Mouse (Mus musculus) forebrain, postnatal 0 days (tissue): Measurements from ENCODE around the gene Bbs12. TPM values are rescaled to one million over a fixed set of nuclear protein-coding genes. Genes with fewer than 3 reads are reported as not detected.

ENCODE experiments used
- ATAC-seq: fragments of 200-750 bp; cut with Nextera tagmentation; 2 replicates; pipeline ENCODE4 v1.8.0; 2017; ENCODE audit warnings: mild to moderate bottlenecking, moderate library complexity
- DNase-seq: peaks from one replicate; pipeline ENCODE4 v3.0.0-alpha.2; 2015
- H3K27ac ChIP-seq: fragments of 300-500 bp; sonication (generic); 2 replicates; pipeline ENCODE4 v1.5.1; 2014; ENCODE audit warnings: low read depth, mild to moderate bottlenecking, antibody characterized with exemption, low read length, moderate library complexity, mixed read lengths
- H3K27me3 ChIP-seq: fragments of 300-500 bp; sonication (generic); 2 replicates; pipeline ENCODE4 v1.6.1; 2014; ENCODE audit warnings: mild to moderate bottlenecking, low read length, mixed read lengths; ENCODE audit not compliant: insufficient read depth
- H3K36me3 ChIP-seq: fragments of 300-500 bp; sonication (generic); 2 replicates; pipeline ENCODE4 v1.6.1; 2014; ENCODE audit warnings: mild to moderate bottlenecking, moderate library complexity; ENCODE audit not compliant: insufficient read depth
- H3K4me1 ChIP-seq: fragments of 300-500 bp; sonication (generic); 2 replicates; pipeline ENCODE4 v1.6.1; 2014; ENCODE audit warnings: antibody characterized with exemption; ENCODE audit not compliant: insufficient read depth
- H3K4me2 ChIP-seq: fragments of 300-500 bp; sonication (generic); 2 replicates; pipeline ENCODE4 v1.6.1; 2014; ENCODE audit warnings: low read depth, mild to moderate bottlenecking, moderate library complexity
- H3K4me3 ChIP-seq: fragments of 300-500 bp; sonication (generic); 2 replicates; pipeline ENCODE4 v1.5.1; 2014; ENCODE audit warnings: low read depth, low read length, mixed read lengths
- H3K9ac ChIP-seq: fragments of 300-500 bp; sonication (generic); 2 replicates; pipeline ENCODE4 v1.6.1; 2014; ENCODE audit warnings: mild to moderate bottlenecking
- H3K9me3 ChIP-seq: fragments of 300-500 bp; sonication (generic); 2 replicates; pipeline ENCODE4 v1.6.1; 2016; ENCODE audit warnings: low read length
- CTCF ChIP-seq: sonication (generic); IDR thresholded peaks from 2 replicates; pipeline ENCODE4 v1.5.1; 2016; ENCODE audit warnings: antibody characterized with exemption, control low read depth, low read depth
- WGBS: fragments of 180-500 bp; shearing (Covaris S2); extraction: QIAGEN DNeasy Blood & Tissue Kit; methylation state at CpG from one replicate; pipeline ENCODE4 v1.1.7; 2014; 5-methylcytosine and 5-hydroxymethylcytosine counted together
- polyA plus RNA-seq: library from polyadenylated mRNA; unstranded; fragments of >200 nt; fragmentation: Nextera tagmentation; extraction: Ambion mirVana; gene quantifications from 2 replicates; pipeline ENCODE4 v1.2.1, GENCODE M21; 2015
- total RNA-seq: library from RNA; depleted of rRNA; stranded (reverse); fragments of >200 nt; gene quantifications from 2 replicates; pipeline ENCODE4 v1.2.3, GENCODE M21; 2014; rRNA removed

Gene Bbs12
- 6.4 TPM in 2 replicates for total RNA-seq
- 3.5 and 3.8 TPM in 2 replicates for polyA plus RNA-seq

DNA sequence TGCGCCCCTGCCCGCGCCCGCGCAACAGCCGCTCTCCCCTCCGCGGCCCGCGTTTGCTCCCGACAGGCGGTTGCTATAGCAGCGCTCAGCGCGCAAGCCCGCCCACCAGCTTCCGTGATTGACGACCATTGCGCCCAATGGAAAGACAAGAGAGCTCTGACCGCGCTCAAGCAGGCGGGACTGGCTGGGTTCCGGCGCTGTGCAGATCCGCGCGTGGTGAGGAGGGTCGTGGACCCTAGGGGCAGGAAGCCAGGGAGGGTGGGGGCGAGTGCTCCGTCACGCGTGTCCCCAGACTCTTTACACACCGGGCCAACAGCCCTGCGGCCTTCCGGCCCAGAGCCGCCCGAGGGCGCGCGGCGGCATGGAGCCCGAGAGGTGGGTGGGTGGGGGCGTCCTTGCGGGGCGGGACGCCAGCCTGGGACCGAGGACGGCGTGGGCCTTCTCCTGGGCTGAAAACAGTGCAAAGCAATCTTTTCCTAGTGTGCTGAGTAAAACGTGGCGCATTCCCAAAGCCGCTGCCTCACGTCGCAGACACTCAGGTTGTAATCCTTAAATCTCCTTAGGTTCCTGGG is at the start of gene Bbs12, which contains the start of gene Cetn4:
TSS of gene Bbs12 (plus strand) at position 185 of the 572 bp plus-strand sequence.
TSS of gene Cetn4 (minus strand) at position 339 of the 572 bp plus-strand sequence.
- ATAC-seq (peak; percentile 100), DNase-seq (peak; percentile 98)
- Histone ChIP-seq H3K36me3 (no peaks in the 10 kb centered on the region), H3K4me3 (peak within 1 kb of the TSS; percentile 96), H3K9me3 (no peaks in the 10 kb centered on the region), H3K27me3 (no peaks in the 10 kb centered on the region), H3K9ac (peak within 1 kb of the TSS; percentile 86), H3K27ac (peak within 1 kb of the TSS; percentile 69), H3K4me1 (no peaks in the 10 kb centered on the region), H3K4me2 (peak within 1 kb of the TSS; percentile 61)
- no peak for TF ChIP-seq CTCF
- 2% methylated on average over 54 of the region's 54 CpGs for WGBS

DNA sequence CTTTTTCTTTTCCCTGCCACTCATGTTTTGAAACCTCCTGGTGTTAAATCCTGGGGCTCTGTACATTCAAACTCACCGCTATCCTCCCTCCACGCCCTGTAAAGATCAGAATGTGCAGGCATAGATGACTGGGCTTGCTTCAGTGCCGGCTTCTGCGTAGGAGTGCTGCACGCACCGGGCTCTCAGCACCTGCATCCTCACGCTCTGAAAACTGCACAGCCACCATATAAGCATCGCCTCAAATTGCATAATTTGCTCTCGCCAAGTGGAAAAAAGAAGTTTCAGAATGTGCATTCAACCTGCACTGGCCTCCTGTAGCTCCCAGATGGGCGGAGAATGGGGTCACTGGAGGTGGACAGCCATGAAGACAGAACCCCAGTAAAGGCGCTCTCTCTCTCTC is 44.0 kb upstream of the Bbs12 start:
- no peak overlapping the region for H3K9ac ChIP-seq
- H3K4me3 ChIP-seq = no peak overlapping the region
- no peaks in the 10 kb centered on the region for H3K4me1 ChIP-seq
- no peak overlapping the region for H3K27ac ChIP-seq
- ATAC-seq (no peak), DNase-seq (no peak)
- no peak for TF ChIP-seq CTCF
- H3K9me3 ChIP-seq = no peaks in the 10 kb centered on the region
- H3K36me3 ChIP-seq = no peaks in the 10 kb centered on the region
- no peak overlapping the region for H3K4me2 ChIP-seq
- H3K27me3 ChIP-seq = no peaks in the 10 kb centered on the region
- 81% methylated on average over 11 of the region's 11 CpGs for WGBS

DNA sequence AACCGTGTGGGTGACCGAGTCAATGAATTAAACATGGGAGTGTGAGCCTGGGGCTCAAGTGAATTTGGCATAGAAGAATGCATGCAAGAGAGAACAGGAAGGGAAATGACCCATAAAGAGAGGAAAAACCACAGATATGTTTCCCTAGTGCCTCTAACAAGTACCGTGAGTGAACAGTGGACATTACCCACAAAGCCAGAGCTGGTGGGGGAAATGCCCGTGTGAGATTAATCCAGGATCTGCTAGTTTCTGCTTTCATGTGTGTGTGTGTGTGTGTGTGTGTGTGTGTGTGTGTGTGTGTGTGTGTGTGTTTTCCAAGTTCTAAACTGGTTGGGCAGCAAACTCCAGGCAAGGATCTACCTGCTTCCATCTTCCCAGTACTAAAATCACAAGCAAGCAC is 42.4 kb upstream of the Bbs12 start:
- no peak overlapping the region for H3K4me3 ChIP-seq
- no peak for TF ChIP-seq CTCF
- WGBS = 82% methylated on average over 4 of the region's 4 CpGs
- no peak overlapping the region for H3K4me2 ChIP-seq
- ATAC-seq (no peak), DNase-seq (no peak)
- H3K36me3 ChIP-seq = no peaks in the 10 kb centered on the region
- no peak overlapping the region for H3K27ac ChIP-seq
- no peaks in the 10 kb centered on the region for H3K4me1 ChIP-seq
- H3K27me3 ChIP-seq = no peaks in the 10 kb centered on the region
- no peaks in the 10 kb centered on the region for H3K9me3 ChIP-seq
- no peak overlapping the region for H3K9ac ChIP-seq

DNA sequence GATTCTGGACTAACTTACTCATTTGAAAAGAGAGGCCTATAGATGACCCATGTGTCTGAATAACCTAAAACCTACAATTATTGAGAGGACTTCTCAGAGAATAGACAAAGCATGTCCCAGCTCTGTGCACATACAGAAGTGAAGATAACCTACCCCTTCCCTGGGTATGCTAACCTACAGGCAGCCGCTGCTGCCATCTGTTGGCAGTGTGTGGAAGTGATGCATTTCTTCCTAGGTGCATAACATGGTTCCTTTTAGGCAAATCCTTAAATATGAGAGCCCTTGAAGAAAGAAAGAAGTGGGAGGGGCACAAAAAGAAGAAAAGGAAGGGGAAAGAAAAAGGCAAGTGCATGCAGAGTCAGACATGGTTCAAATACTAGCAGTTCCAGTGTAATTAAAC is 41.1 kb upstream of the Bbs12 start:
- WGBS = 5% methylated on average over 1 of the region's 1 CpGs
- no peaks in the 10 kb centered on the region for H3K4me1 ChIP-seq
- no peaks in the 10 kb centered on the region for H3K27me3 ChIP-seq
- H3K4me3 ChIP-seq = no peak overlapping the region
- DNase-seq (peak; percentile 35), ATAC-seq (no peak)
- no peak overlapping the region for H3K4me2 ChIP-seq
- no peak overlapping the region for H3K27ac ChIP-seq
- no peak overlapping the region for H3K9ac ChIP-seq
- H3K36me3 ChIP-seq = no peaks in the 10 kb centered on the region
- H3K9me3 ChIP-seq = no peaks in the 10 kb centered on the region
- TF ChIP-seq CTCF = peak; percentile 66

- no peak for DNase-seq
- no peak for TF ChIP-seq CTCF
- no peaks in the 10 kb centered on the region for H3K4me1 ChIP-seq
- H3K27me3 ChIP-seq = no peaks in the 10 kb centered on the region
- no peaks in the 10 kb centered on the region for H3K9me3 ChIP-seq
- no peak overlapping the region for H3K4me2 ChIP-seq
- H3K36me3 ChIP-seq = no peaks in the 10 kb centered on the region
- H3K27ac ChIP-seq = no peak overlapping the region
- H3K9ac ChIP-seq = no peak overlapping the region
- 87% methylated on average over 7 of the region's 7 CpGs for WGBS
- no peak overlapping the region for H3K4me3 ChIP-seq
- ATAC-seq = no peak
These were observed 39.3 kb upstream of the Bbs12 start for GRCm38 (mm10) chr3:37273092-37273491.

DNA sequence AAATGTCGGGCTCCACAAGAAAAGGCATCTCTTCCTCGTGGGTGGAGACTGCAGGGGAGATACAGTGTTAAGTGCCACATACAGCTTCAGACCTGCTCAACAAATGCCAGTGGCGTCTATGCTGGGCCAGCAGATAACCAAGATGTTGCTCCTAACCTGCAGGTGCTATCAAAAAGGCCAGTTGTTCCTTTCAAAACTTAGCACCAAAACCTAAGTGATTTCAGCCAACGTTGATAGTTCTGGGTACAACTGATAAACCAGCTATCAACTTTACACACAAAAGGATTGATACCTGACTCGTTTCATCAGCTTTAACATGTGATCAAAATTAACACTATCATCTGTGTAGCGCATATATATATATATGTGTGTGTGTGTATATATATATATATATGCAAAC is 37.7 kb upstream of the Bbs12 start:
- WGBS = 84% methylated on average over 6 of the region's 6 CpGs
- no peaks in the 10 kb centered on the region for H3K36me3 ChIP-seq
- TF ChIP-seq CTCF = no peak
- H3K9ac ChIP-seq = no peak overlapping the region
- H3K27me3 ChIP-seq = no peaks in the 10 kb centered on the region
- no peak overlapping the region for H3K4me2 ChIP-seq
- ATAC-seq (no peak), DNase-seq (no peak)
- no peak overlapping the region for H3K27ac ChIP-seq
- H3K4me3 ChIP-seq = no peak overlapping the region
- H3K4me1 ChIP-seq = no peaks in the 10 kb centered on the region
- no peaks in the 10 kb centered on the region for H3K9me3 ChIP-seq

GRCm38 (mm10) chr3:37280221-37280620 is 32.1 kb upstream of the Bbs12 start:
- H3K9ac ChIP-seq = no peak overlapping the region
- 91% methylated on average over 1 of the region's 1 CpGs for WGBS
- H3K27ac ChIP-seq = no peak overlapping the region
- no peak for TF ChIP-seq CTCF
- H3K4me3 ChIP-seq = no peak overlapping the region
- no peaks in the 10 kb centered on the region for H3K9me3 ChIP-seq
- DNase-seq (no peak), ATAC-seq (no peak)
- H3K4me1 ChIP-seq = no peaks in the 10 kb centered on the region; the same call in 1 of the 2 replicates
- no peaks in the 10 kb centered on the region for H3K27me3 ChIP-seq
- H3K36me3 ChIP-seq = no peaks in the 10 kb centered on the region
- H3K4me2 ChIP-seq = no peak overlapping the region
